Mouse (Mus musculus) cerebellum, postnatal 4 days (tissue): ENCODE measurements around the gene Tns1.

Experiments
- DNase-seq, 2 experiments: peaks; one replicate each; pipeline ENCODE4 v3.0.0; 2022; ENCODE audit warnings: low spot score in 2 of 2, mixed read lengths in 1 of 2

Tns1 gene

DNA sequence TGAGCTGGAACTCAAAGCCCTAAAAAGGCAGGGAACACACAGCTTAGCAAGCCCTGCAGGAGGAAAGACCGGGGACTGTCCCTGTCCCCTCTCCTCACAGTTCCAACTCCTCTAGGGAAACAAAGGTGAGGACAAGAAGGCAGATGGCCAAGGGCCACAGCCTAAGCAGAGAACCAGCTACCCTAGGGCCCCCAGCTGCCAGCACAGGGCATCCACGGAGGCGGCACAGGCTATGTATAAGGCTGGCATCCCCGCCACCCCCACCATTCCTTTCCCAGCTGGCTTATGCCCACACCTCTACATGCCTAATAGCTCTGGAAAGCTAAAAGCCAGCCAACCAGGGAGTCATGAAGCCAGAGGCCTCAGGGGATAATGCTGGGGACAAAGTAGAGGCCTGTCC lies 90.8 kb downstream of the Tns1 start:
- DNase-seq = no peak

DNA sequence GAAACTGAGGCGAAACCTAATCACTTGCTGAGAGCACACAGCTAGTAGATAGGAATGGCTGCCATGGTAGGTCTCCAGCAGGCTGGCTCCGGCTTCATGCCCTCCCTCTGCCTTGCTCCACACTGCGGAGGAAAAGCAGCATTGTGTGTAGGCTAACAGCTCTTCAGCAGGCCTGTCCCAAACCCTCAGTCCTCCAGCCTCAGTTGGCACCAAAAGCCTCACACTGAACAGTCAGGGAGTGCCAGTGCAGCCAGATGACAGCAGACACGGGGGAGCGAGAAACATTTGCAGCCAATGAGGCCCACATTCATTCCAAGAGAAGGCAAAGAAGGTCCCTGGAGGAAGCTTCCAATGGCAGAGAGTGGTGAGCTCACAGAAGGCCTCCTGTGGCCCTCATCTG lies 91.3 kb downstream of the Tns1 start:
- DNase-seq = peak in 1 of 2 experiments; percentile 17

DNA sequence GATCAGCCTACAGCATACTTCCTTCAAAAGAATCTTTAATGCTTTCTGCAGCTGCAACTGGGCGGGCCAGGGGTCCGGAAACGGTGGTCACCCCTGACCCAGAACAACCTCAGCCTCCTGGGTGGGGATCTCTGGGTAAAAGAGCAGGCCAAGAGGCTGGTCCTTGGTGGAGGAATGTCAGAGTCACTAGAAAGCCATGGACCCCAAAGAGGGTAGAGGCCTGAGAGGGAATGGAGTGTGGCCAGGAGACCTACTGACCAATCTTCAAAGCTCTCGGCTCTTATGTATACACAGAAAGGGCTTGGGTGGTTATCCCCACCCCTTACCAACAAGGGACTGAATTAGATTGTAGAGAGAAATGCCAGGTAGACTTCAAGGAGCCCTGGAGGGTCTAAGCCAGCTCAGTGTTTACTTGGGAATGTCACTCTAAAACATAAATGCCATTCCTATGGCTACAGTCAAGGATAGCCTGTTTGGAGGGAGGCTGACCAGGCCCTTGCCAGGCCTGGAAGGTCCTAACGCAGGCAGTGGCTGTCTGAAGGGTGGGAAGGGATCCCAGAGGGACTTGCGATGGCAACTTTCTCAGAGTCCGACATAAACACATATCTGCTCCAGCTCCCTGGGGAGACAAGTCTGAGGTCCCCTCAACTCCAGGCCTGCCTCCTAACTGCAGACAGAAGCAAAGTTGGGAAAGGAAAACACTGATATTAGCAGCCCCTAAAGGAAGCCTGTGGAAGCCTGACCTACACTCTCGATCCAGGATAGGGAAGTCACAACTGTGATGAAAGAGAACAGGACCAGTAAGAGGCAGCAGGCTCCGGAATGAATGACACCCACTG lies 92.3 kb downstream of the Tns1 start:
- DNase-seq = no peak

DNA sequence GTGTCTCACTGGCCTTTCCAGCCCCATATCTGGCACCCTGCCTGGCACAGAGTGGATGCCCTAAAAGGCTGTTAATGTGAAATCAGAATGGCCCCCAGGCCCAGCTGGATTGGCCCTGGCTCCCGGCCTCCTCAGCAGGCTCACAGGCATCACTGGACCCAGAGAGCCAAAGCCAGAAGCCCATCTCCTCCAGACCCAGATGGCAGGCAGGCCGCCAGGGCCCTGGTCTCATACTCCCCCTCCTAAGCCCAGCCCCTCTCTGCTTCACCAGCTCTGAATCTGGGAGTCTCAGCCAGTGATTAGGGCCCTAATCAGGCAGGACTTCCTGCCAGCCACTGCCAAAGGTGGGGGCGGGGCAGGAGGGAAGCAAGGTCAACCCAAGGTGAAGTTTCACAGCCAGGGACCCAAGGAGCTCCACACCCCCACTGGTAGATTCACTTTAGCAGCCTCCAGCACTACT lies 93.3 kb downstream of the Tns1 start:
- peak in 1 of 2 experiments; percentile 69 for DNase-seq

DNA sequence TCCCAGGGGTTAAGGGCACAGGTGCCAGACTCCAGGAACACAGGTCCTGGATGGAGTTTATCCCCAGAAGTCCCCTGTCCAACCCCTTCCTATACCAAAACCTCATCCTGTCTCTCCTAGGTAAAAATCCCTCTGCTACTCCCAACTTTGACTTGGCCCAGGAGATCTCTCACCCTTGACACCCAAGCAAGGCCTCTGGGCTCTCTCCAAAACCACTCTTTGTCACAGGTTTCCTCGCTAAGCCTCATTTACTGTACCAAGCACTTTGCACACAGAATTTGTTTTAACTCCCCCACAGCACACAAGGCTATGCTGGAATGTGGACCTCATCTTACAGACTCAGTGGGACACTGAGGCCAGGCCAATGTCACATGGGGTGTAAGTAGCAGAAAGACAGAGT lies 94.0 kb downstream of the Tns1 start:
- no peak for DNase-seq

DNA sequence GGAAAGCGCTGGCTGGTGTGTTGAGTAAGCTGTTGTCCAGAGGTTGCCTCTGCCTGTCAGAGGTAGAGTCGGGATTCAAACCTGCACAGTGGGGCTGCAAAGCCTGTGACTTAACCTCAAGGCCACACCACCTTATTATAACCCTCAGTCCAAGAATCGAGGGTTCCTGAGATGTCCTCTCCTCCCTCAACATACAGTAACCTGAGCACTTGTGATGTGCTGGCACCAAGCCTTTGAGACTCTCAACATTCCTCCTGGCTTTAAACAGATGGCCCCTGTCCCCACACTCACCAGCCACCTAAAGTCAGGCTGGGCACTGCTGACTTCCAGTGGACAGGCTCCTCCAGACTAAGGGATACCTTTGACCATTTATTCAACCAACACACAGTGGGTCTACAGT lies 94.6 kb downstream of the Tns1 start:
- DNase-seq = no peak

DNA sequence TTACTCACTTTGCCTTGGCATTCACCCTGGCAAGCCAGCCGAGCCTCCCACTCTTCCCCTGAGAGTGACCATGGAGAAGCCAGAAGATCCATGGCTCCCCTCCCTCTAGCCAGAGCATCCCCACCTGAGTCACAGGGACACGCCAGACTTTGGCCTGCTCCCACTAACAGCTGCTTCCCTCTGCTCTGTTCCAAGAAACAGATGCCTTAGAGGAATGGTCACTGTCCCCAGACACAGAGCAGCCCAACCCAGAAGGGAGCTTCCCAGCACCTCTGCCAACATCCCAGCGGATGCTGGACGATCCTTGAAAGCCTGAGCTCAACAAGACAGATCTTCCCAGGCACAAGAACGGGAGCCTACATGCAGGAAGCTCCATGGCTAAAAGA lies 95.4 kb downstream of the Tns1 start:
- DNase-seq = no peak

DNA sequence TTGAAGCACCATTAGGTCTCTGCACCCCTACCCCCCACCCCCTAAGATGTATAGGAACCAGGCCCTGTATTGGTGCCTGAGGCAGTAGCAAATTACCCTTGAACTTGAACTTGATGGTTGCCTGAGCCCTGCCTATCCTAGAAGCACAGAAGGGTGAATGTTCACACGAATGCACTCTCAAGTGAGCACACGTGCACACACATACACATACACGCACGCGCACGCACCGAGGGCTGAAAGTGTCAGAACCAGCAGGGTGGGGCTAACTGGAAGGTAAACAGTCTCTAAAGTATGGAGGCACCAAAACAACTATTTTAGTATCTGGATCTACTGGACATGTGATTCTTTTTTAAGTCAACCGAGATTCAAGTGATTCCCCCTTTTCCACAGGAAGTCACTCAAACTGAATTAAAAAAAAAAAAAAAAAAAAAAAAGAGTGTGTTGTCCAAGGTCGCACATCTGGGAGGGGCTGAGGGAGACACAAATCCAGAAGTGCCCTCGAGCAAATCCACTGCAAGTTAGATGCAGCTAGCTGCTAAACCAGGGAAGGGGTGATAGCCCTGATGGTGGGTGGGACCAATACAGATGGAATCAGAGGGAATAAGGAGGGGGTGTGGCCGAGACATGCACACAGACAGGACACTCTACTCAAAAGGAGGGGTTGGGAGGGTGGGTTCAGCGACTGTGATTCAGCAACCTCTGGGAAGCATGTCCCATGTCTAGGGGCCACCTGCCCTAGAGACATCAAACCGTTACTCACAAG lies 96.0 kb downstream of the Tns1 start:
- DNase-seq = no peak

DNA sequence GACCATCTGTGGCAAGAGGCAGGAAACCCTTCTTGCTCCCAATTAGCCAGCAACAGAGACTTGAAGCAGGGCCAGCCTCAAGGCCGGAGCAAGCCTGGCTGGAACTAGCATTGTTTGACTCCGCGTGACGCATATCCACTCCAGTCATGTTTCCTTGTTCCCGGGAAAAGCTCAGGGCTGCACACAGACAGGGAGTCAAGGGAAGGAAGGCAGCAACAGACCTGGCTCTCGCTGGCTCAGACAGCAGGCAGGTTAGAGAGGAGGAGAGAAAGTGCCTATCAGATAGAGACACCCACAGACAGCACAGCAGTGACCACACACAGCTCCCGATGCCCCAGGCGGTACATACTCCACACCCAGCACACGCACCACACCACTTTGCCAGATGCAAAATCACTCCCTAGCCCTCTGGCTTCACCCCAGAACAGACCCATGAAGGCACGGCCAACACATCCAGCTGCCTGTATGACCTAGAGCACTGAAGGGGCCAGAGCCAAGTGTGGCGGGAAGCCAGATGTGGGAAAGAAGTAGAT lies 96.6 kb downstream of the Tns1 start:
- peak in 1 of 2 experiments; percentile 30 for DNase-seq

DNA sequence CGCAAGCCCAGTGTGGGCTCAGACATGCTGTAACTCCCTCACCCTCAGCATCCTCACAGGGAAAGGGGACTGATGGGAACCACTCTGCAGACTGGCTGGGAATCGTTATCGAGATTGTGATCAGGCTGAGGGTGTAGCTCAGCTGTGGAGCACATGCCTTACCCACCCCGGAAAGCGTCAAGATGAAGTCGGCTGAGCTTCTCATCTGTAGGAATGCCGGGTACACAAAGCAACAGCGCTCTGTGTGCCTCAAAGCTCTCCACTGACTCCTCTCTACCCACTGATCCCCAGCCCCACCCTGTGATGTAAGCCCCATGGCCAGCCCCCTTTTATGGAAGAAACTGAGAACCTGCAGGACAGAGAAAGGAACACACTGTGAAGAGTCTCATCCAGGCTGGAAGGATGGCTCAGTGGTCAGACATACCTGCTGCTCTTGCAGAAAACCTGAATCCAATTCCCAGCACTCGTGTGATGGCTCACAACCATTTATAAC lies 97.5 kb downstream of the Tns1 start:
- no peak for DNase-seq

DNA sequence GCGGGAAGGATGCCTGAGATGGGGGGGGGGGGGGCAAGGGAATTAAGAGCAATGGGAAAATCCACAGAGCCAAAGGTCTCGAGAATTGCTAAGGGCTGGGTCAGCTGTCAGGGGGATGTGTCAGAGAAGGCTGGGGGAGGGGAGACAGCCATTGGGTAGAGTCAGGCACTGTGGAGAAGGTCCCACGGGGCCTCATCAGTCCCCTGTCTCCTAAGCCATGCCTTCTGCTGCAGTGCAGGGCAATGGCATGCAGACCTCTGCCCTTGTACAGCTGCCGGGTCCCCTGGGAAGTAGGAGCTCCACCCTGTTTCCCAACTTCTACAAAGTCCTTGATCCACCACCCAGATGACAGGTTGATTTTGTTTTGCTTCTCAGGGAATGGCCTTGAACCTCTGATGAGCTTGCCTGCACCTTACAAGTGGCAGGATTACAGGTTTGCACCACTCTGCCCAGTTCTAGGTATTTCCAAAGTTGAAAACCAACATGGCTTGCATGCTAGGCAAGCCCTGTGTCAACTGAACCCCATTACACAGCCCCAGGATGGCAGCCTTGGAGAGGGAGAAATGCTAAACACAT lies 98.5 kb downstream of the Tns1 start:
- no peak for DNase-seq

DNA sequence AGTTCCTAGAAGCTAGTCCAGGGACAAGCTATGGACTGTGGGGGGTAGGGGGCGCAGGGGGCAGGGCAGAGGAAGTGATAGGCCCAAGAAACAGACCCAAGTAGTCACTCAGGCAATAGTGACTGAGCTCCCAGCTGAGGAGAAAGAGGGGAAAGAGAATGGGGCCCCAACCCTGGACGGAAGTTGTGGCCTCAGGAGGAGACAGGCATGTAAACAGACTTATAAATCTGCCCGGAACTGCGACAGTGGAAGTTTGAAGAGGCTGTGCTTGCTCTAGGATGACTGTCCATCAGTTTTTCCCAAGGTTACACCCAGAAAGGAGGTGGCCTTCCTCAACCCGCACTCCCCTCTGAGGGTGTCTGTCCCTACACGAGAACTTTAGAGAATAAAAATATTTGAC lies 99.0 kb downstream of the Tns1 start:
- DNase-seq = no peak

DNA sequence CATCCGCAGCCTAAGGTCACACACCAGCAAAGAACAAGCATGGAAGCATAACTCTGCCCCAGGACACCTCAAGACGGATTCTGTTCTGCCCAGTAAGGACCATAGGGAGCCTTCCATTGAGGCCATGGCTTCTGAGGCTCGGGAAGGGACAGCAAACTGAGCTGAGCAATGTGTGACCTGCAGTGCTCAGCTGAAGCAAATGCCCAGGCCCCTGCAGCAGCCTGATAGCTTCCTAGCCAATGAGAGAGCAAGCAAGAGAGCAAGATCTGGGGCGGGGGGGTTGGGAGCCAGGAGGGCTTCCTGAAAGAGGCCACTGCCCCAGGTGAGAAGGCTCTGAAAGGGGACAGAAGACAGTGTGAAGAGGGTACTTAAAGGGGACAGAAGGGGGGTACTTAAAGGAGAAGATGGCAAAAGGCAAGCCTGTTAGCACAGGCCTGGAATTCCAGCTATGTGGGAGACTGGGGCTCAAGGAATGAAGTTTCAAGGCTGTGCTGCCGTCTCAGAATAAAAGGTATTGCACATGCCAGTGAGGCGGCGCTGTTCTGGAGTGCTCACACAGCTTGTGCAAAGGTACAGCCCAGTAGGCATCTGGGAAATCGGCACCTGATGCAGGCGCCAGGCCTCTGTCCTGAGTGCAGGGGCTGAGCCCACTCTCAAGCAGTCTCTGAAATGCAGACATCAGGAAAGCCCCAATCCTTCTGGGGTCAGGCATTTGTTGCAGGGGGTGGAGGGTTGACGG lies 99.6 kb downstream of the Tns1 start:
- DNase-seq = no peak

DNA sequence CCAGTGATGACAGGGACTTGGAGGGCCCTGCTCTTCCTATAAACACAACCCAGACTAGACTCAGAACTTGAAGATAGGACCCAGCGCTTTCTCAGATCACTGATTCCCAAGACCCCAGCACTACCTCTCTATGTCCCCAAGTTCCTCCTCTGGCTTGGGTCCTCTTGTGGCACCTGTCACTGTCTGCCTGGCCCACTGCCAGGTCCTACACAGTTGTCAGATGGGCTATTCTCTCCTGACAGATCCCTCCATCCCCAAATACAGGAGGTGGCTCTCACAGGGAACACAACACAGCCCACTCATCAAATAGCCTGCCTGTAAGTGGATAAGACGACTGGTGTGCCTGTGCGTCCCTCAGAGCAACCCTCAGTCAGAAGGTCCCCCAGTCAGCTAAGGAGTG lies 101.3 kb downstream of the Tns1 start:
- no peak for DNase-seq

DNA sequence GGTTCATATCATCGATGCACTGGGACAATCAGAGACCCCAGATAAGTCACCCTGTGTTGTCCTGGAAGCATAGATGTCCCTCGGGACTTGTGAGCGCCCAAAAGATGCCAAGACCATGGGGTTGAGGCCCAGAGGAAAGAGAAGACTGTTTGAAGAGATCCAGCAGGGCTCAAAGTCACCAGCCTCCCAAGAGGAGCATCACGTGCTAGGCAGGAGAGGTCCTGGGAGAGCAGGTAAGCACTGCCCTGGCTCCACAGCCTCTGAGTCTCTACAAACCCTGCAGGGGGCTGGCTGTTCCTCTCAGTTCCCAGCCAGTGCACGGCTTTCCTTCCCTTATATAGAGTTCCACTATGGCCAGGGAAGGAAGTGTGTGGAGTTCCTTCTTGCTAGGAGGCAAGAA lies 101.7 kb downstream of the Tns1 start:
- DNase-seq = no peak

DNA sequence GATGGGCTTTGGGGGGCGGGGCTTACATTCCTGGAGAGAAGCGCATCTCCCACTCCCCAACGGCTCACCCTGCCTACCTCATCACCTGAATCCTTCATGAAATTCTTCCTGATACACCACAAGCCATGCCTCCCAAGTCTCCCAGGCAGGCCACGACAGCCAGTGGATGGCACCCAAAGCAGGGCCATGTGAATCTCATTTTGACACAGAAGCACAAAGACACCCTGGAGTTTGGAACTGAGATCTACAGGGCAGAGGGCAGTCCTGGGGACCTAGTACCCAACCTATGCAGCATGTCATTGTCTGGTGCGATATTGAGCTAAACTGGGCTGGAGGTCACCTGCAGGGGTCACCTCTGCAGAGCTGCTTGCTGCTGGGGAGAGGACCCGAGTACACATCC lies 104.0 kb downstream of the Tns1 start:
- no peak for DNase-seq

DNA sequence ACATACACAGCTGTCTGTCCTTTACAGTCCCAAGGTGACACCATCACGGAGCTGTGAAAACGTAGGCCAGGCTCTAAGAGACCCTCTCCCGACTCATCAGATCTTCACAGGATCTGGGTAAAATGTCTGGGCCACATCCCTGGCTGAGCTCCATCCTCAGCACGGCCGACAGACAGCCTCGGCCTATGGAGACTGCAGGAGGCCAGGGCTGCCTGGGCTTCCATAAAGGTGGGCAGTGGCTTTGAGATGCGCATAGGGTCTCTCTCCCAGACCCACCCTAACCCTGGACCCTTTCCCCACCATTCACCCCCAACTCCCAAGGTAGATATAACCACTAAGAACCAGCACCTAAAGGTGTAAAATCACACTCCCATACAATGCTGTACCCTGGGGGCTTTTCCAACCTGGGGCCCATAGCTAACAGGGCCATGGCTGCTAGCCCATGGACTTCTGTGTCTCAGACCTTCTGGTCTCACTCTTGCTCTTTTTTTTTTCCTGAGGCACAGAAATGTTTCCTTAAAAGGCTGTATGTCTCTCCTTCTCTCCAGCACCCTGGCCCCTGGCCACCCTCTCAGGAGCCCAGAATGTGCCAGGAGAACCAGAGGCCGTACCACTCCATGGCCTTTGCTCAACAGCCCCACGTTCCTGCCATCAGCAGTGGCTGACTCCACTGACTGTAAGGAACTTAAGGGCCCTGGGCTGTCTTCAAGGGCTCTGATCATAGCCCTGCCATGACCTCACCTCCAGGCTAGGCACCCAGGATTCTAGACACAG lies 106.7 kb downstream of the Tns1 start:
- no peak for DNase-seq

DNA sequence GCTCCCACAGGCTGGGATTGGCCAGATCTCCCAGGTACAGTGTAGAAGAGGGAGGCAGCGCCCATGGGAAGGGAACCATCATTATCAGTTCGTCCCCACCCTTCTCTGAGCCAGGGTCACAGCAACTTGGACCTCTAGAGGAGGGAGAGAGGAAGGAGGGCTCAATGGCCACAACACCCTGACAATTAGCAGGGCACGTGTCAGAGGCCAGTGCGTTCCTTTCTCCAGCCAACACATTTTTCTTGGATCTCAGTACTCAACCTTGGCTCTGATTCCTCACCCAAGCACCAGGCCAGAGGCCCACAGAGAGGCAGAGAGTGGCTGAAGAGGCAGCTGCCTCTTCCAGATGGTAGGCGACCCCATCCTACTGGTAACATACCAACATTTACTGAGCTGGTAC lies 107.6 kb downstream of the Tns1 start:
- peak in 1 of 2 experiments; percentile 39 for DNase-seq

DNA sequence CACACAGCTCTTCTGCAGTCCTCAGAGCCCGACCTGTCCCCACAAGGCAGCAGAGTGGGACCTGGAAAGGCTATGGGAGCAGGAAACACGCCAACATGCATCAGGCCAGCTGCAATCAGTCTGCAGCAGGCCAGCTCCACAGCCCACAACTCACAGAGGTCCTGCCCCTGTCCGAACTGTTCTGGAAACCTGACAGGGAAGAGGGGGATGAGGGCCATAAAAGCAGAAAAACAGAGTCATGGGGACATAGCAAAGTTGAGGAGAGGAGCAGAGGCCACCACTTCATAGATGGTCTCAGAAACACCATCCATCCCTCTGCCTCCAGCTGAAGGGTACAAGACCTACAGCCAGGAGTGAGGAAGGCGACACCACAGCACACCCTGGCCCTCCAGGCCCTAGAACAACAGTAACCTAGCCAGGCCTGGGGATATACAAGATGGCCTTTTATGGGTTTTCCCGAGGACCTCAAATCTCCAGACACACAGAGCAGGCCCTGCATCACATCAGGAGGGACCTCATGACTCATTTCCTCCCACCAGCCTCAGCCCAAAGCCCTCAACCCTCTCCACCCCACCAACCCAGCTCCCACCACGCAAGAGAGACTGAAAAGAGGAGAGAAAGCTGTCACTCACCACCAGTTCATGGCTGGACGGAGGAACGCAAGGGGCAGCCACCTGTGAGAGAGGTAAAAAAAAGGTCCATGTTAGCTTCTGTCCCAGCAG lies 108.6 kb downstream of the Tns1 start:
- no peak for DNase-seq
